Mouse (Mus musculus): ENCODE measurements around the gene Sco1.

Sco1 gene

DNA sequence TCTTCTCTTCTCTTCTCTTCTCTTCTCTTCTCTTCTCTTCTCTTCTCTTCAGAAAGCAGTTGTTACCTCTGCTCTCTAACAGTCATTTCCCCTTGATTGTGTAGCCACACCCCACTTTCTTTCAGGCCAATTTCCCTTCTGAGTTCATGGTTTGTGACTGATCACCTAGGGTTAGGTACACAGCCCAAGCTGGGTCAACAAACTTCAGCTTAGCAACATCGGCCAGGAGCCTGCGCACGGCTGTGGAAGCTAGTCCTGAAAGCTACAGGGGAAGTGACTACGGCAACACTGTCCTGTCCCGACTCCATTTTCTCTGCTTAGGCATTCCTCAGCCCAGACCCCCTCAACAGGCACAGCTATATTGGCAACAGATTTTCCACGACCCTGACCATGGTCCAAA lies 7.5 kb upstream of the Sco1 start:
- DNase-seq, result no peak

DNA sequence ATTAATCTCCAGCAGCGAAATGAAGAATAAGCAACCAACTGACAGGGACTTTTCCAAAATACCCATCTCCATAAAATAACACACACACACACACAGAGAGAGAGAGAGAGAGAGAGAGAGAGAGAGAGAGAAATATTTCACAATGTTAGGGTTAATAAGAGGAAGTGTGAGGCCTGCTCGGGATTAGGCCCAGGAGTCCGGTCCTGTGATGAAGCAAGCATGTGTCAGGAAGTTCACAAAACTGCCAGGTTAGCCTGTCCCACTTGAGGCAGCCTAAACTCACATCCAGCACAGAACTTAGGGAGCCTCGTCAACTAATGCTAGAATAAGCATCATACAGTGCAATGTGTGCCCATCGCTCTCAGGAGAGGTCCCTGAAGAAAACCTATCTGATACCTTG lies 5.3 kb upstream of the Sco1 start:
- no peak for DNase-seq

DNA sequence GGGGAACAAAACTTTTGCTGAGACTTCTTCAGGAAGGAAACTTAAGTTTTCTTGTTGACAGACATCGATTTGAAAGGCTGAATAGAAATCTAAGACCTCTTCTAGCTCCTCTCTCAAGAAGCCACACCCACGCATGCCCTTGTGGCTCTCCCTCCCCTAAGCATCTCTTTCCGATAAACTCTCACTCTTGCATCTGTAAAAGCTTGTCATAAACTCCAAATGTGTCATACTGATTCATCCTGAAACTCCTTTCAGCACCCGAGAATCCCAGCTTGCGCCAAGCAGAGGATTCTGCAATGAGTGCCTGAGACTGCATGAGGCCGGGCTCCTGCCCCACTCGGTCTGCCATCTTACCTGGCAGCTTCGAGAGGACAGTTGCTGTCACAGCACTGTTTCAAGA lies 4.0 kb upstream of the Sco1 start:
- no peak for DNase-seq

GRCm38 (mm10) chr11:67049256-67049655 lies 3.2 kb upstream of the Sco1 start:
- no peak for DNase-seq

DNA sequence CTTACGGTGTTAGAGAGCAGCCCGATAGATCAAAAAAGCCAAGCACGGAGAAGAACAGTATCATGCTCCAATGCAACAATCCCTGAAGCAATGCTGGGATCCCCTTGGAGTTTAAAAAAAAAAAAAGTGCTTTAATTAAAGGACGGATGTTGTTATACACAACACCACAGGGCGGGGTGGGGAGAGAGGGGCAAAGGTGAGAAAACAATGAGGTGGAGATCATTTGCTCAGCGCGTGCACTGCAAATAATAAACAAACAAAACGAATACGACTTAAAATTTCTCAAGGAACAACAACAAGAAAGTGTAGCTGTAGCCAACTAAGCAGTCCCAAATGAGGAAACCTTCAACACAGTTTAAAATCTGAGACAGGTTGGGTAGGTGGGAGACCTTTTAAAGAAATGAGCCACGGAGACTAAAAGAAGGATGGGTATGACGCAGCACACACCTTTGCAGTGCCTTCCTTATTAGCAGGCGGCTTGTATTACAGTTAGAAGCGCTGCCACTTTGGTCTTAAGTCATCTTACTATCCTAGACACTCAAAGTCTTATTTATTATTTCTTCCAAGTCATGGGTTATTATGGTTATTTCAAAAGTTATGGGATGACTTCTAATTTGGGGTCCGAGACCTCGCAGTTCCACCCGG lies 672 bp upstream of the Sco1 start:
- DNase-seq, result no peak

DNA sequence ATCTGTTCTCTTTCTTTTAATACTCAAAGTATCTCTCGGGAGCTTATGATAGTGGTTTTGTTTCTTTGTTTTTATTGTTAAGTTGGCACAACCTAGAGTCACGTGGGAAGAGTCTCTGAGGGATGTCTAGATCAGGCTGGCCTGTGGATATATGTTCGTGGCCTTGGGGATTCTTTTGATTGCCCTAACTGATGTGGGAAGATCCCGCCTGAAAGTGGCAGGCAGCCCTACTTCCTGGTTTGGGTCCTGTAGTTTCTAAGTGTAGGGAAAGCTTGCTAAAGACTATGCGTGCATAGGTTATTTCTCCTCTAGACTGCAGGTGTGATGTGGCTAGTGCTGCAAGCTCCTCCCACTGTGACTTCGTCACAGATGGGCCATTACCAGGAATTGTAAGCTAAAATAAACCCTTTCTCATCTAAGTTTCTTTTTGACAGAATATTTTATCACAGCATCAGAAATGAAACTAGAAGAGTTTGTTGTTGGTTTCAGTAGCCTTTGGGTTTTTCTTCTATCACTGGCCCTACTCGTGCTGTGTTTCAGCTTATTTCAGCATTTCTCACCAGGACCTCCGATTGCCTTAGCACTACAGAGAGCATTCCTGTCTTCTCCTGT lies 2.4 kb downstream of the Sco1 start:
- DNase-seq, result no peak

DNA sequence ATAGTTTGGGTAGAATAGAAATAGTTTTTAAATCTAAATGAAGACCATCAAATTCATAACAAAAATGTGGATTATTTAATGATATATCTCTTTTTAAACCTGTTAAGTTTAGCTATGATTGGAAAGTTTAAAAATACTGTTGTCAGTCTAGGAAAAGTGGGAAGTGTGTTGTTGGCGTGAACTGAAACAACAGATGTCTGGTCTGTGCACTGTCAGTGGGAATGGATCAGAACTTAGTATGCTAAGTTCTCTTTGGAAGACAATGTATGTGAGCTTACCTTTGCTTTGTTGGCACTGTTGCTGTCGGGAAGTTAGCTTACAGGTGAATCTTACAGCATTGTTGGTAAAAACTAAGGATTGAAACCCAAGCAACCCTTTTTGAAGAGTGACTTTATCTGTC lies 8.8 kb downstream of the Sco1 start:
- DNase-seq, result no peak

- no peak for DNase-seq
Observed at GRCm38 (mm10) chr11:67062726-67063125, 10.3 kb downstream of the Sco1 start.

- no peak for DNase-seq
Observed at GRCm38 (mm10) chr11:67067741-67068140, 15.3 kb downstream of the Sco1 start.

- DNase-seq, result no peak
Observed at GRCm38 (mm10) chr11:67072615-67073130, 20.2 kb downstream of the Sco1 start.

DNA sequence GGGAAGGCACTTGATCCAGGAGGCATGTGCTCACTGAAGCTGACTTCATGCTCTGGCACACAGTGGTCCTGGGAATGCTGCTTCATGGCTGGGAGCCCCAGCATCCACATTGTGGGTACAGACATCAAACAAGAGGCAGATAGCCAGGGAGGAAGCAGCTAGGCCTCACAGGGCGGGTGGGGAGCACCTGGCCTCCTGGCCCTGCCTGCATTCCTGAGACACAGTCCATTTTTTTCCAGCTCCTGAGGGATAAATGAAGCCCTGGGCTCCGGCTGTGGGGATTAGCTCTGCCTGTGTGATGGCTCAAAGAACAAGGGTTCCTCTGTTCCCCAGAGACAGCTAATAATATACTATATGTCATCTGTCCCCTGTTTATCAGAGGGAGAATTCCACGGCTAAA lies 22.6 kb downstream of the Sco1 start:
- no peak for DNase-seq

DNA sequence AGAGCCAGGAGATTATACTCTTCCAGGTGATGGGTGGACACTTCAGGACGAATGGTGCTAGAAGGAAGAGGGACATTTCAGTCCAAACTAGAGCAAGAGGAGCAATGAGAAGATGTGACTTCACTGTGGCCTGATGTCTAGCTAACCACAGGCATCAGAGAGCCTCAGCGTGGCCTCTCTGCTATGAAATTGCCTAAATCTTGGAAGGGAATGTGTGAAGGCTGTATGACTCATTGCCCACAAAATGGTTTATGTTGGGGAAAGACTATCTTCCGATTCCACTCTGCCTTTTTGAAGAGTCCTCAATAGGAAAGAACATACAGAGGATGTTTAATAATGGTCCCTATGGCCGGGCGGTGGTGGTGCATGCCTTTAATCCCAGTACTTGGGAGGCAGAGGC lies 24.3 kb downstream of the Sco1 start:
- DNase-seq, result no peak

- DNase-seq, result no peak
Observed at GRCm38 (mm10) chr11:67077435-67077834, 25.0 kb downstream of the Sco1 start.

GRCm38 (mm10) chr11:67078000-67078399 lies 25.5 kb downstream of the Sco1 start, which contains the start of gene Myh3:
Myh3 (plus strand) TSS chr11:67078300.
- no peak for DNase-seq

DNA sequence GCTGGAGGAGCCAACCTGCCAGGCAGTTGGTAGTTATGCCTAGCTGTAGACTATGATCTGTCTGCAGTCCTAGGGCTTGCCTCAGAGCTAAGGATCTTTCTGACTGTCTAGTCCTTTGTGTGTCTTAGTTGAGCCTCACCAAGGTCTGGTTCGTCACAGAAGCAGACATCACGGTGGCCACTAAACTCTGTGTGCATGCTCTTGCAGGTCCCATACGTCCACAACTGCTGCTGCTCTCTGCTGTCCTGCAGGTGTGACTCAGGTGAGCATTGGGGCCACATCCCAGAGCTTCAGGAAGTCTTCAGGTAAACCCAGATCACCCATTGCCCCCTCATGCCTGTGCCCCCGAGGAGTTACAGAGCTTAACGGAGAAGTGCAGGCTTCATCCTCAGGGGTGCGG lies 26.4 kb downstream of the Sco1 start:
- DNase-seq, result no peak

DNA sequence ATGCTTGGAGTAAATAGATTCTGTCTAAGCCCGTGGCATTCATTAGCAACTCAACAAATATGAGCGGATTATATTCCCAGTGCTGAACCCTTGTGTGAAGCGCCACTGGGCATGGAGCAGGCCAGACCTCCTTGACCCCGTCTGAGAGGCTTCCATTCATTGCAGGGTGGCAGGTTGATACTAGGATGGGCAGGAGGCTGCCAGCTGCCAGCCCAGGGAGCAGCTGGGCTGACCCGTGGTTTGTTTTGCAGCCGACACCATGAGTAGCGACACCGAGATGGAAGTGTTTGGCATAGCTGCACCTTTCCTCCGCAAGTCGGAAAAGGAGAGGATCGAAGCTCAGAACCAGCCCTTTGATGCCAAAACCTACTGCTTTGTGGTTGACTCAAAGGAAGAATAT lies 27.3 kb downstream of the Sco1 start:
- DNase-seq, result no peak

DNA sequence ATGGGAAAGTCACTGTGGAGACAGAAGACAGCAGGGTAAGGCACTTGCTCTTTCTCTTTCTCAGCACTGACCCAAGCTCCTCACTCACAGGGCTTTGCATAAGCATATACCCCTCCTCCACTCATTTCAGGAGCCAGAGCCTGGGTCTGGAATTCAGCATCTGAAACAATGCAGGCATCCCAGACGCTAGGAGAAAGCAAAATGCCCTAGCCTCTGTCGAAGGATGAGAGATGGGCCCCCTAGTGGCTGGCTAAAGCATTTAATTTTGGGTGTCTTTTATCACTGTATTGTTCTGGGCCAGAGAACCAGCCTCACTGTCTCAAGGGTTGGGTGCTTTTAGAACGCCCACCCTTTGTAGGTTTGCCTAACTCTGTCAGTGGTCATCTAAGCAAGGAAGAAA lies 27.7 kb downstream of the Sco1 start:
- DNase-seq, result peak; percentile 63 to 65

DNA sequence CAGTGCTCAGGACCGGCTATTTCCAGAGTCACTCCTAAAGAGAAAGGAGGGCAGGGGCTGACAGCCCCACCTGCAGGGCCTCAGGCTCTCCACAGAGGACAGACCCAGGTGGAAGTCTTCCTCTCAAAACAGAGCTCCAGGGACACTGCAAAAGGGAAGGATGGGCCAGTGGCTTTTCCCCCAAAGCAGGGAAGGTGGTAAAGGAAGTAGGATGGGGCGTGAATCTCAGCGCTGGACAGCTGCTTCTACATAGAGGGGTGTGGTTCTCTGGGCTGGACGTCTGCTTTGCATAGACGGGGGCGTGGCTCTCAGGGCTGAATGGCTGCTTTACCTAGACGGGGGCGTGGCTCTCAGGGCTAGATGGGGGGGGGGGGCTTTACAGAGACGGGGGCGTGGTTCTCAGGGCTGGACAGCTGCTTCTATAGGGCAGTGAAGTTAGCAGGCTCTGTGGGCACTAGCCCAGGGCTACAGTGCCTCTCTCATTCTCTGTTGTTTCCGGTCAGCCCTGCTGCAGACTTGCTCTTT lies 28.7 kb downstream of the Sco1 start:
- DNase-seq, result no peak

DNA sequence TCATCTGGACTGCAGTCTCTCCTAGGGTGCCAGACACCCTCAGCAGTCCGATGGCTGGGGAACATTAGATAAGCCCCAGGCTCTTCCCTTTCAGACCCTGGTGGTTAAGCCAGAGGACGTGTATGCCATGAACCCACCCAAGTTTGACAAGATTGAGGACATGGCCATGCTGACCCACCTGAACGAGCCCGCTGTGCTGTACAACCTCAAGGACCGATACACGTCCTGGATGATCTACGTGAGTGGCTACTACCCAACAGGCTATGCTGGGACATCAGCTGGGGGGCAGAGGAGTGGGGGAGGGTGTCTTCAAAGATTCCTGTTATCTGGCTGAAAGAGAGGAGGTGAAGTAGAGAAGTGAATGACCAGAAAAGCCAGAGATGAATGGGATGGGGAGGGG lies 29.7 kb downstream of the Sco1 start:
- DNase-seq, result no peak

DNA sequence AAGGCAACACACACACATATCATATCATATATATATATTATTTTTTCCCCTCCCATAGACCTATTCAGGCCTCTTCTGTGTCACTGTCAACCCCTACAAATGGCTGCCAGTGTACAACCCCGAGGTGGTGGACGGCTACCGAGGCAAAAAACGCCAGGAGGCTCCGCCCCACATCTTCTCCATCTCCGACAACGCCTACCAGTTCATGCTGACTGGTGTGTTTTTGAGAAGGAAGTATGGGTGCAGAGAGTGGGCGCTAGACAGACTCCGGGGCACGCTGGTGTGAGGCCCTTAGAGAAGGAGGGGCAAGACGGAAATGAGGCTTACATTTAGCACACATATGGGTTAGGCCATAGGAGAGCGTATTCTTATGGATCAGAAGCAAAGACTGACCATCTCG lies 30.3 kb downstream of the Sco1 start:
- DNase-seq, result no peak

GRCm38 (mm10) chr11:67083239-67083638 lies 30.8 kb downstream of the Sco1 start:
- no peak for DNase-seq

GRCm38 (mm10) chr11:67083712-67084340 lies 31.4 kb downstream of the Sco1 start:
- DNase-seq, result no peak

DNA sequence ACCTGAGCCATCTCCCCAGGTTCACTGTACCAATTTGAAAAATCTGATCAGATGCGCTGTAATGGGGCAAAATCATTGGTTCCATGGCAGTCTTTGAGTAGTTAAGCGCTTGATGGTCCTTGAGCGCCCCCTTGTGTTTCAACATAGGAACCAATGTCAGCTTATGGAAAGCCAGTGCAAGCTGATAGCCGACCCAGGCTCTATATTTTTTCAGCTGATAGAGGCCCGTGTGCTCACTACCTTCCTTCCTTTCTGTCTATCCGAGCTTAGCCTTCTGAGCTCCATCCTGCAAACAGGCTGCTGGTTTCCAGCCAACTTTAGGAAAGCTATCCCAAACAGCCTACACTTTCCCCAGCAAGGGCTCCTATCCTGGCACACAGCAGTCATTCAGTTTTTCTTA lies 33.0 kb downstream of the Sco1 start:
- DNase-seq, result peak; percentile 62 to 73

Measured in cerebellum, postnatal 36 days (tissue).